Comparison of ENCODE assay signal across 12 mouse cellular contexts in genomic region chr17:50338901-50339300, GRCm38 (mm10). TPM values are rescaled to one million over a fixed set of nuclear protein-coding genes. Genes with fewer than 3 reads are reported as not detected.
"Had no signal": no experiment of that assay in that cellular context is flagged by ENCODE, and none has a peak within 500 bp of the region (broad histone marks: within the 10 kb centered on the region; RNA-seq: fewer than 3 reads in every experiment).

No protein-coding gene starts in this region.

- DNase-seq: kidney, adult 9 months; kidney, postnatal 14 days; kidney, postnatal 4 days; layer of hippocampus, postnatal 36 days; liver, embryonic 13.5 days; lung, adult 2 months; lung, postnatal 14 days; lung, postnatal 4 days; midbrain, embryonic 14.5 days; thymus, adult 2 months; thymus, postnatal 14 days had no signal

RNA-seq across cellular contexts. Expression of gene Dazl, which starts 45.5 kb away (rescaled TPM):
- total RNA-seq: megakaryocyte progenitor cell, adult 5-6 weeks had no signal
